Mouse (Mus musculus) ES-E14 (cell line): ENCODE measurements around the gene Ntrk2.
"Not testable (repeated sequence)": the region's sequence is repeated elsewhere in the genome, so short reads cannot be mapped to it uniquely, and the experiment has no call there.

Experiments used
- CHD2 ChIP-seq: IDR thresholded peaks from 2 replicates; pipeline ENCODE4 v1.6.1; 2014; ENCODE audit warnings: mild to moderate bottlenecking, low read depth, low read length, inconsistent platforms
- HCFC1 ChIP-seq: IDR thresholded peaks from 2 replicates; pipeline ENCODE4 v1.6.1; 2012; ENCODE audit warnings: low read length, inconsistent platforms, borderline replicate concordance; ENCODE audit not compliant: insufficient read depth
- MAFK ChIP-seq: IDR thresholded peaks from 2 replicates; pipeline ENCODE4 v1.6.1; 2014; ENCODE audit warnings: mild to moderate bottlenecking, low read depth, low read length, inconsistent platforms; ENCODE audit not compliant: insufficient read depth
- ZC3H11A ChIP-seq: IDR thresholded peaks from 2 replicates; pipeline ENCODE4 v1.6.1; 2012; ENCODE audit warnings: low read depth, mild to moderate bottlenecking, inconsistent platforms, low read length, borderline replicate concordance
- ZNF384 ChIP-seq: IDR thresholded peaks from 2 replicates; pipeline ENCODE4 v1.6.1; 2012; ENCODE audit warnings: low read depth, low read length, inconsistent platforms

GRCm38 (mm10) chr13:59054331-59054730 is 248.0 kb downstream of the Ntrk2 start:
- not testable (repeated sequence) for TF ChIP-seq ZC3H11A, MAFK, ZNF384, CHD2, HCFC1
